Mouse (Mus musculus): ENCODE measurements around the gene Dbndd2.

Gene Dbndd2

GRCm38 (mm10) chr2:164485681-164486257 lies at the start of gene Dbndd2:
Gene Dbndd2 (plus strand): TSS chr2:164486106.
- DNase-seq = peak; percentile 60 to 76

GRCm38 (mm10) chr2:164436215-164436913 lies 49.5 kb upstream of the Dbndd2 start:
- DNase-seq = no peak

- peak in 1 of 2 experiments; percentile 49 for DNase-seq
Measured at GRCm38 (mm10) chr2:164436961-164437360, 48.9 kb upstream of the Dbndd2 start.

- no peak for DNase-seq
Measured at GRCm38 (mm10) chr2:164437710-164438109, 48.2 kb upstream of the Dbndd2 start.

GRCm38 (mm10) chr2:164438257-164438656 lies 47.6 kb upstream of the Dbndd2 start:
- DNase-seq = peak in 1 of 2 experiments; percentile 39

- no peak for DNase-seq
Measured at GRCm38 (mm10) chr2:164439001-164439421, 46.9 kb upstream of the Dbndd2 start.

GRCm38 (mm10) chr2:164440314-164440713 lies 45.6 kb upstream of the Dbndd2 start:
- DNase-seq = peak; percentile 73 to 88

GRCm38 (mm10) chr2:164441155-164441554 lies 44.8 kb upstream of the Dbndd2 start:
- no peak for DNase-seq

GRCm38 (mm10) chr2:164441731-164442130 lies 44.2 kb upstream of the Dbndd2 start:
- DNase-seq = no peak

GRCm38 (mm10) chr2:164442315-164443050 lies 43.4 kb upstream of the Dbndd2 start:
- peak in 1 of 2 experiments; percentile 64 for DNase-seq

GRCm38 (mm10) chr2:164443051-164443437 lies 42.9 kb upstream of the Dbndd2 start:
- DNase-seq = peak; percentile 94 to 96

- no peak for DNase-seq
Measured at GRCm38 (mm10) chr2:164443460-164444000, 42.4 kb upstream of the Dbndd2 start, which contains the start of gene Sdc4. Gene Sdc4 (minus strand): TSS chr2:164443887.

- no peak for DNase-seq
Measured at GRCm38 (mm10) chr2:164444701-164445100, 41.2 kb upstream of the Dbndd2 start.

- DNase-seq = no peak
Measured at GRCm38 (mm10) chr2:164445399-164446085, 40.4 kb upstream of the Dbndd2 start.

- DNase-seq = no peak
Measured at GRCm38 (mm10) chr2:164446086-164446469, 39.8 kb upstream of the Dbndd2 start.

- no peak for DNase-seq
Measured at GRCm38 (mm10) chr2:164448140-164448539, 37.8 kb upstream of the Dbndd2 start.

GRCm38 (mm10) chr2:164448921-164449320 lies 37.0 kb upstream of the Dbndd2 start:
- DNase-seq = no peak

GRCm38 (mm10) chr2:164449341-164450042 lies 36.4 kb upstream of the Dbndd2 start:
- no peak for DNase-seq

- DNase-seq = peak; percentile 62 to 79
Measured at GRCm38 (mm10) chr2:164452000-164452676, 33.8 kb upstream of the Dbndd2 start.

GRCm38 (mm10) chr2:164453047-164453757 lies 32.7 kb upstream of the Dbndd2 start:
- DNase-seq = no peak
